Mouse (Mus musculus): ENCODE results near the gene Hecw2.

The Hecw2 gene

DNA sequence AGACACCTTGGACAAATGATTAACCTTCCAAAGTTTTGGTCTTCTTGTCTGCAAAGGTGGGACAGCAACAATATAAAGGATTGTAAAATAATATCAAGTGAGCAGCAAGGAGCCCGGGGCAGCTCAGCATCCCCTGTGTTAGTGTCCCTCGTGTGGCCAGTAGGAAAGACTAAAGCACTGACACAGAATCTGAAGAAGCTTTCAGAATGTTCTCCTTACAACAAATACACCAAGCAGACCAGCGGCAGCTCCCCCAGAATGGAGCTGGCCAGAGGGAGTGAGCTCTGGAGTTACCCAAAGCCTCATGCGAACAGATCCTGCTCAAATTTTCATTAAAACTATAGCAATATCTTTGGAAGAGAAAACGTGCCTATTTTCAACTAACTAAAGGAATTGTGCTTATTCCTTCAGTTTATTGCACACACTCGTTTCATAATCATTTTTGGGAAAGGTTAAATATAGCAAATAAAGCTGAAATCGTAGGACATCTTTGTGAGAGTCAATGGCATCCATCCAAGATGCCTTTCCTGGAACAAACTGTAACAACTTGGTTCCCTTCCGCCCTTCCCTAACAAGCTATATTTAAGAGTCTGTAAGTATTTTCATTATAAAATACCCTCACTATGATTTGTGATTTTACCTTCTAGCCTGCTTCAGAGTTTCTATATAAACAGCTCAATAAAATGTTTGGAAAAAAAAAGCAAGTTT lies 208.6 kb downstream of the Hecw2 start:
- no peak for DNase-seq (ENCODE audit: low read depth, low spot score)

DNA sequence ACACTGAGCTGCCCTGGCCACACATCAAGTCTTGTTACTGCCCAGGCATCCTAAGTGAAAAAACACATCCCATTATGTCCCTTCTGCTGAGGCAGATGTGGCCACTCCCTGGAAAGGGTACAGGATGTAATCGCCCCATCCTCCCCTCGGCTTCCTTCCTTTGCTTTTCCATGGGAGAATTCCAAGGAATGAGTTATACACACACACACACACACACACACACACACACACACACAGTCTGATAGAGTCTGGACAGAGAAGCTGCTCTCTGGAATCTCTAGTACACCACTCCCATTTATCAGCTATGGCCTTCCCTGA lies 216.5 kb downstream of the Hecw2 start:
- DNase-seq (ENCODE audit: low read depth, low spot score): no peak

DNA sequence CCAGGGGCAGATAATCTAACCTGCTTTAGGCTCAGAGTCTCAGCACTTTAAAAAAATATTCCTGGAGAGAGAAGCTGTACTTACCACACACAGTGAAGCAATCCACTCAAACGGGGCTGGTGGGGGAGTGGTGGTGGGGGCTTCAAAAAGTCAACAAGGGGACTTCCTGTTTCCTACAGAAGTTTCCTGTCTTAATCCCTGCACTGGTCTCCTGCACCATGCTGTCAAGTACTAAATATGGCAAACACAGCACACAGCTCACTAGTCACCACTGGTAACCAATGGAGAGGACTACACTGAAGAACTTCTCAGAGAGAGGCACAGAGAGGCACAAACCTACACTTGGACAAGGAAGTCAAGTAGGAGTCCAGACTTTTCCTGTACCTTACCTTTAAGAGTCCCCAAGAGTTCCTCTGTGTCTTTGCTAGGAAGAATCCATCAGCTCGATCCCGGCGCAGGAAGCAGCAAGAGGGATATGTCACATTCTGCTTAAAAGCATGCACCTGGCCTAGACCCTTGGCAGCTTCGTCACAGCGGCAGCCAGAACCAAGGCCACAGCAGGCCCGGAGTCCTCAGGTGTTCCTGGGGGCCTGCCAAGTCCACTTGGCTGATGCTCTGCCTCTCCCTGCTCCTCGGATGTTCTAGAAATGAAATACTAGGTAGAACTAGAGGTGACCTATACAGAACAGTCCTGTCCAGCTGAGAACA lies 217.0 kb downstream of the Hecw2 start:
- DNase-seq (ENCODE audit: low read depth, low spot score): no peak

DNA sequence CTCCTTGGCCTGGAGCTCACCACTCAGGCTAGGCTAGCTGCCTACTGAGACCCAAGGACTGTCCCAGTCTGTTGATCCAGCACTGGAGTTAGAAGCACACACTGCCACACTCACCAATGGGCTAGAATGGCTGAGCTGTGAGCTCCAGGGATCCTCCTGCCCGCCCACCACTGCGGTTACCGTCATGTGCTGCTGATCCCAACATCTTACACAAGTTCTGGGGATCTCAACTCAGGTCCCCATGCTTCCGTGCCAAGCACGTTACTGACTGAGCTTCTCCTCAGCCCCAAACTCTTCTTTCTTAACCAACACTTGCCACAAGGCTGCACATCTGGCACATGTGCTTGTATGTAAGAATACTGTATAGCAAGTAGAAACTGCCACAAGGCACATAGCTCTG lies 218.2 kb downstream of the Hecw2 start:
- DNase-seq (ENCODE audit: low read depth, low spot score): no peak

DNA sequence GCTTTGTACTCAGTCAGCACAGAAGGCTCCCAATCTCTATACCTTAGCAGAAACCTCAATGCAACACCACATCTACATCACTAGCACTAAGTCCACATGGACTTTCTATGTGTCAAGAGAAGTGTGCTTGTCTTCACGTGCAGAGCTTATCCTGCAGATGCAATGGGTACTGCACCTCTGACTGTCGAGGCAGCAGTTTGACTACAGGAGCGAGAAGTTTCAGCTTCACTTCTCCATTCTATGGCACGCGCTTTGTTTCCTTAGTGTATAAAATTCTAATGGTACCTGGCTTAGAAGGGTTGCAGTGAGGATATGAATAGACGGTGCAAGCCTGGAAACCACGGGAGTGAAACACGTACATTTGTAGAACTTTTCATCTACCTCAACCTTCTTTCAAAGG lies 218.9 kb downstream of the Hecw2 start:
- DNase-seq (ENCODE audit: low read depth, low spot score): no peak

DNA sequence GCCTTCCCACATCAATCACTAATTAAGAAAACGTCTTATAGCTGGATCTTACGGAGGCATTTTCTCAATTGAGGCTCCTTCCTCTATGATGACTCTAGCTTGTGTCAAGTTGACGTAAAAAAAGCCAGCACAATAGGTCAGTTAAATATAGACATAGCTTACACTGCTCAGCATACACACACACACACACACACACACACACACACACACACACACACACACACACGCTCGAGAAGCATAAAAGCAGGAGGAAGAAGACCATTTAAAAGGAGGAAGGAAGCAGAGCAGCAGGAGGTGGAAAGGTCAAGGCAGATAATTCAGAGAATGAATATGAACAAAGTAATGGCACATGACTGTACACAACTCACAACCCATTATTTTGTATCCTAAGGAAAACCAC lies 220.0 kb downstream of the Hecw2 start:
- DNase-seq (ENCODE audit: low read depth, low spot score): no peak

DNA sequence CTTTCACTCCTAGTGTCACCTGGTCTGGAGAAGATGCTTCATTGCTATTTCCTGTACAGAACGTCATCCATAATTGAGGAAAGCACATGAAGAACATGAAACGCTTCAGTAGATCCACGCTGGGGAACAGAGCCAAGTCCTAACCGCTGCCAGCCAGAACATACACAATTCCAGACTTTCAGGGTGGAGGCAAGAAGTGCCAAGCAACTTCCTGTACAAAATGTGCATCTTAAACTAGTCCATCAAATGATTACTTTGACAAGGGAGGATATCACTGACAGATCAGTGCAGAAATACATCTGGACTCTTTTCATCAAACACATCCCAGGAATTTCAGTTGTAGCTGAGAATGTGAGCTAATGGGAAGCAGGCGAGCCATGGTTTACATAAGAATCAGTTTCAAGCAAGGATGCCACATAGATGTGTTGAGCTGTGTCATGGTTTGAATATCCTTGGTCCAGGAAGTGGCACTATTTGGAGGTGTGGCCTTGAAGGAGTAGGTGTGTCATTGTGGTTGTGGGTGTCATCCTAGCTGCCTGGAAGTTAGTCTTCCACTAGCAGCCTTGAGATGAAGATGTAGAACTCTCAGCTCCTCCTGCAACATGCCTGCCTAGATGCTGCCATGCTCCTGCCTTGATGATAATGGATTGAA lies 224.5 kb downstream of the Hecw2 start:
- DNase-seq (ENCODE audit: low read depth, low spot score): peak; percentile 13

DNA sequence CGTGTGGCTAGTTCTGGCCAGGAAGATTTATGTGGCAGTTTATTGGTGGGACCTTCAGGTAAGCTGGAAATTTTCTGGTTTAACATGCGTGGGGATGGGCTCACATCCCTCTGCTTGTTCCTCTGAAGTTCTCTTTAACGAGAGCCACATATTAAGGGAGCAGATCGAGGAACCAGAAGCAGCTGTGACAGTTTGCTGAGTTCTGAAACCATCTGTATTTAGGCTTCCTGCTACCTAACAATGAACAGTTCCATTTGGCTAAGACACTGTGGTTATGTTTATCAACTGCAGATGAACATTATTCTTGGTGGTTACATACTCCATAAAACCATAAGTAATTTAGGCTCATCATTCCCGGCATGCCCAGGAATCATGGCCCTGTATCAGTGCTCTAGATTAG lies 242.6 kb downstream of the Hecw2 start:
- no peak for DNase-seq (ENCODE audit: low read depth, low spot score)

DNA sequence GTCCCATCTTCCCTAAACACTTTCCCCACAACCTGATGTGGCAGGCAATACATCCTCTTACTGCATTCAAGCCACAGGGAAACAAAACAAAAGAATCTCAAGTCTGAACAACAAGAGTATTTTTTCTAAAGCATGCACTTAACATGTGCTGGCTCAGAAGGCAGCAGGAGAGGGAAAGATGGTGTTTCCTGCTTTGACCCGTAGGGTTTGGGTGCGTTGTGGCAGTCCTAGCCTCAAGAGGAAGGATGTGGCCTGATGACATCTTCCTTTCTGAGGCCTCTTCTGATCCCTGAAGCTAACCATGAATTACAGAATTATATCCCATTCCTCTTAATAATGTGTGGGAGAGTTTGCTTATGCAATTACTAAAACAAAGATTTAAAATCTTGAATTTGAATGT lies 249.2 kb downstream of the Hecw2 start:
- no peak for DNase-seq (ENCODE audit: low read depth, low spot score)

DNA sequence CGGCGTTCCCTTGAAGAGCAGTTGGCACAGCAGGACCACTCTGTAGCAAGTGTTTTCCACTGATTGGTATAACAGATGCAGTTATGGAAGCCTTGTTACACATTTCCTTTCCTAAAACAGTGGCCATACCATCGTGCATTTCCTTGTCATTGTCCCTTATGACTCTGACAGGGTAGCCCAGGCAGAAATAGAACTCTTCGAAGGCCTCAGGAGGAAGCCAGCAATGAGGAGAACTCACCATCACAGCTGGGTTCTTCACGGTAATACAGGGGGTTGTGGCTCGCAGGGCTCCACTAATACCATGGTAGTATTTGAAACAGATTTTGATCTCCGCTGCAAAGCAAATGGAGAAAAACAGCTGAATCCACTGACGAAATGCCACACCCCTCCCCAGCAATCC lies 252.5 kb downstream of the Hecw2 start:
- DNase-seq (ENCODE audit: low read depth, low spot score): peak; percentile 26

DNA sequence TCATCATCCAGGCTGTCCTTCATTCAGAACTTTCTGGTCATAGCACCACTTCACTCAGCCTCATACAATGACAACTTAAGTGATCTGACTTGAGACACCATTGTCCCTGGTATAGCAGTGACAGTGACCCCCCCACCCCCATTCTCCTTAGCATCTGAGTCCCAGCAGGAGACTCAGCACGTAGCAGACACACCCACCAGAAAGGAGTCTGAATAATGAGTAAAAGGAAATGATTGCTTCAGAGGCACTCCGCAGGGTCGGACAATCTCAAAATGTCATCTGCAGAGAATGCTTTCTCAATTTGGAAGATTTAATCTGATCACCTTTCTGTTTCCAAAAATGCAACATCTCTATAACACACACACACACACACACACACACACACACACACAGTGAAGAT lies 253.4 kb downstream of the Hecw2 start:
- peak; percentile 29 for DNase-seq (ENCODE audit: low read depth, low spot score)

DNA sequence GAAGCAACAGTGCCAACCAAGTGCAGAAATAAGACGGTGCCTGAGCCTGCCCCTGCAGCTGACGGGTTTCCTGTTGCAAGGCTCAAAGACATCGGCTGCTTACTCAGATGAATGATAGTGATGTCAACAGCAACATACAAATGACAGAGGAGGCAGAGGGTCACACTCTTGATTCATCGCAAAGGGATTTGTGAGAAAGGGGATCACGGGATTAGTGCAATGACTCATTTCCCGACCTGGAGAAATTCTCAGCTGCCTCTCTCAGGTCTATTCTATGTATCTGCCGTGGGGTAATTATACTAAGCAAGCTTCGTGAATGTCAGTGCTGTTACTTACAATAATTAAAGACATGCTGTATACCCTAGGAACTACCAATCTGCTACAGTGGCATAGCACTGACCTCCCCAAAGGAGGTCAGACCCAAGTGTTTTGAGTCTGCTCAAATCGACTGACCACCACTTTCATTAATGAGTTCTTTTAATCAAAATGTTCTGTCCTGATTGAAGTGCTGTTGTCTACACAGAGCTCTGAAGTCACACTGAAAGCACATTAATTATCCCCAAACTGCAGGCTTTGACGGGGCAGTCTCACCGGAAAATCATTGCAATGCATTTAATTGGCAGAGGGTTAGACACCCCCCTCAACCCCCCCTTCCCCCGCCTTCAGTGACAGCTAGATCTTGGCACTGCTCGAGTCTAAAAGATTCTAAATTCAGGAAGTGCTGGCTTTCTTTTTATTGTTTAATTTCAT lies 254.5 kb downstream of the Hecw2 start:
- DNase-seq (ENCODE audit: low read depth, low spot score): no peak

DNA sequence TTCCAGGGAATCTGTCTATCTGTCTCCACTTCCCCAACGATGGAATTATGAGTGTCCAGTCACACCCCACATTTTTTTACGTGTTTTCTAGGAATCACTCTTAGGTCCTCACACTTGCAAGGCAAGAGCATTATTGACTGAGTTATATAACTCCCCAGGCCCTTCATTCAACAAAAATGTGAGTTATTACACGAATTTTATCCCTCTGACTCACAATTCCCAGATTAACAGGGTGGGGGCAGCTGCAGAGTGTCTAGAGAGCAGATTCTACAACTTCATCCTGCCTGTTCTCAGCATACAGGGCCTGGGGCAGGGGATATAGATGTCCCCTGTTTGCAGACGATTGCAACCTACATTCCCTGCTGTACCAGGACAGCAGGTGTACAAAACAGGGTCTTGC lies 255.7 kb downstream of the Hecw2 start:
- DNase-seq (ENCODE audit: low read depth, low spot score): no peak

DNA sequence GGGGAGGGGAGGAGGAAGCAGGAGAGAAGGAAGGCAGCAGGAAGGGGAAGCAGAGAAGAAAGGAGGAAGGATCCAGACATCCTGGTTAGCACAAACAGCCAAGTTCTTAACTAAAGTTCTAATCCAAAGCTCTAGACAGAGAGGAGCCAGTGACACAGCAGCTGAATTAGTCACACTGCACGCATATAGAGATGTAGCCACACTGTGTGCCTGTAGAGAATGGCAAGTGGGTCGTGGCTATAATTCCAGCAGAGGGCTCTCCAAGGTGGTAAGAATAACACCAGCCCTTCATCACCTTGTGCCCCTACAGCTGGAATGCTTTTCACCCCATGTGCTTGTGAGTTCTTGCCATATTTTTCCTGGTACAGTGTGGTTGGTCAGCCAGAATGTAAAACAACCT lies 261.7 kb downstream of the Hecw2 start:
- no peak for DNase-seq (ENCODE audit: low read depth, low spot score)

DNA sequence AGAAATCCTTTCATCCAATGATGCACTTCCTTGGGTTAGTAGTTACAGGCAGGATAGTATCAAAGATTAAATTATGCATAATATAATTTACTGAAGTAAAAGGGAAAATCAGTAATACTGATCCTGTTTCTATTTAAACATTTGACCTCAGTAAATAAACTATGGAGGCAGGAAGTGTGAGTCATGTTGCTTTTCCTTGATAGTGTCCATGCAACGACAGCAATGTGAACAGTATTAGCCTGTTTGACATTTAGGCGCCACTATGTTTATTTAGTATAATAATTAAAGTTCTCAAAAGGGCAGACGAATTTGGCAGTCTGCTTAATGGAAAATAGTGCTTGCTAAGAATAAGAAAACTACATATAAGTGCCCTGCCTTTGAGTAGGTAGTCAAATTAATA lies 263.7 kb downstream of the Hecw2 start:
- DNase-seq (ENCODE audit: low read depth, low spot score): no peak

DNA sequence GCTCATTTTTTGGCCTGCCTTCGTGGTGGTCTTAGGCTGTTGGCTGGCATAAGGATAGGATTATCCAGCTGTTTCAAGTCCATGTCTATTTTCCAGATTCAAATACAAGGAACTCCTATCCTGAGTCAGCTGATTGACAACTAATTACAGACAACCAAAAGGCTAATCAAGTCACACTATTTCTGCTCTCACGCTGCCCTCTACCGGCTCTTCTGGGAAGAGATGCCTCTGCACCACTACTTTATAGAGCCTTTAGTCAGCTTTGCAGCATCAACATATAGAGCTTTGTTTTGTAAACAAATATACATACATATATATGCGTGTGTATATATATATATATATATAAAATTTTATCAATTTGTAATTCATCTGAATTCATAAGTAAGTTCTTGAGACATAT lies 267.4 kb downstream of the Hecw2 start:
- peak; percentile 42 for DNase-seq (ENCODE audit: low read depth, low spot score)

DNA sequence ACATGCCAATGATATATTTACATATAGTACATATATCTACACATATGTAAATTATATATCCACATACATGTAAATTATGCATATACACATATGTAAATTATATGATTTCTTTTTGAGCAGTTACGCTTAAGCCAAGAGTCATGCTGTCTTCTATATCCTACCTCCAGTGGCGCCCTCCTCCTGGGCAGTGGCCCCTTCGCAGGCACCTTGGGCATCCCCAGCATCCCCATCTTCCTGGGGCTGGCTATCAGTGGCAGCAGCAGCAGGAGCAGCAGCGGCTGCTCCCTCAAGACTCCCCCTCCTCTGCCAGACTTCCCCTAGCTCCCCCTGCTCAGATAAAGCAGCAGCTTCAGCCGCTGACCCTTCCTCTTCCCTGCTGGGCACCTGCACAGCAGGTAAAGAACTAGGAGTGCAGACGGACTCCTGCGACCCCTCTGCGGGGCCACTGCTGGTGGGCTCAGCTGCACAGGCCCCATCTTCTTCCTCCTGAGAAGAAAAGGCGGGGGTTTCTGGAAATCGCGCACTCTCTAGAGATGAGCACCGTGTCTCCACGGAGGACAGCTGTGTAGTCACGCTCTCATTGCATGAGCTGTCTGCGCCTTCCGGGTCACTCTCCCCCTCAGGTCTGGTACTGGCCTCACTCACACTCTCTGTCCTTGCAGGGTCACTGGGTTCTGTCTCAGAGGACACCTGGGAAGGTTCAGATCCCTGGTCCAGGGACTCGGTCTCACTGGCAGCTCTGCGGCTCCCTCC lies 269.6 kb downstream of the Hecw2 start:
- no peak for DNase-seq (ENCODE audit: low read depth, low spot score)

DNA sequence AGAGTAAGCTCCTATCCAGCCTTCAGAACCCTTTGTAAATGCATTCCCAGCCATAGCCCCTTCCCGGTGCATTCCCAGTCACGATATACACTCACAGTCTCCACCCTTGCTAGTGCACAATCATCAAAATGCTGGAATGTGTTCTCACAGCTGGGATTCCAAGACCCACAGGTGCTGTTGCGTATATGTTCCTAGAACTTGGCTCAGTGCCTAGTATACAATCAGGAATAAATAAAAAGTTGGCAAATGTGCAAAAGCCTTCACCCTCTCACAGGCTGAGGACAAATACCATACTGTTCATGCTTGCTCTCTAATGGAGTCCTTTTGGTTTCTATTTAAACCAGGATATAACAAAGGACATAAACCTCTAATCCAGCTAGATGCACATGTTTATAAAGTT lies 283.1 kb downstream of the Hecw2 start:
- DNase-seq (ENCODE audit: low read depth, low spot score): no peak

DNA sequence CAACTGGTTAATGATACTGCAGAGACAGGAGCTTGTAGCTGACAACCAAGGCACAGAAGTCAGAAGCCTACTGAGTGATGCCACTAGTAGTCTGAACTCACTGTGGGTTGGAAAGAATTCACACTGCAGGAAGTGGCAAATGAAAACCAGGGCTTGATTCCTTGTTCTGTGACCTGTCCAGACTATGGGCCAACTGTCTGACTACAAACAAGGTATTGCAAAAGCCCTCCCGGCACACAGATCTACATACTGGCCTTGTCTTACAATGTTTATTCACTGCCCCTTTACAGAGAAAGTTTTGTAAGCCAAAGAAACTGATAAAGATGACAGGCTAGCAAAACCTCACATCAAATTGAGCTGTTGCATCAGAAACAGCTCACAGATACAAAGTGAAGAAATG lies 284.7 kb downstream of the Hecw2 start:
- no peak for DNase-seq (ENCODE audit: low read depth, low spot score)

DNA sequence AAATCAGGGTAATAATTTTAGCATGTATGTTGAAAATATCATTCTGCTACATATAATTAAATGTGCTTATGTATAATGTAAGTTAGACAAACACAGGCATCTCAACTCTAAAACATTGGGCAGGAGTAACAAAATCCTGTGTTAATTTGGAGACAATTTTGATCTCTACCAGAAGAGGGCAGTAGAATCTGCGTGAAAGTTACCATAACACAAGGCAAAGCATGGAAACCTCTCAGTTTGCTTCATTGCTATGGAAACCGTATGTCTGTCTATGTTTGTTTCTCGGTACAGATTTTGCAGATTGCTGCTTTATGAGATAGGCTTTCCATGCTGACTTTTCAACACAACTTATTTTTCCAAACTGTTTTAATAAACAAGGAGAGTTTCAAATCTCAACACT lies 285.9 kb downstream of the Hecw2 start:
- DNase-seq (ENCODE audit: low read depth, low spot score): peak; percentile 75

DNA sequence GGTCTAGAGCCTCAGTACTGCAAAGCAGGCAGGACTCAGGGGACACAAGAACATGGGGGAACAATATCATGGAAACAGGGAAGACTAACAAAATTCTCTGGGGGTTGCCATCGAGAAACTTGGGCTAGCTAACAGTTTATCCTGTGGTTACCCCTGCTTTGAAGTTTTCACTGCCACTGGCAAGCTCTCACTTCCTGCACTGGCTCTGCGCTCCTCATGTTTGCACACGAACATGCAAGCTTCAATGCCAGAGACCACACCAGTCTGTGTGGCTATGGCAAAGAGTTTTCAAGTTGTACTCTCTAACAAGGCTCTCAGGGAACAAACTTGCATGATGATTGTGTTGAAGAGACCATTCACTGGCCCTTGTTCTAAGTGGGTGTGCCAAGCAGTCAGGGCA lies 288.8 kb downstream of the Hecw2 start:
- DNase-seq (ENCODE audit: low read depth, low spot score): no peak

DNA sequence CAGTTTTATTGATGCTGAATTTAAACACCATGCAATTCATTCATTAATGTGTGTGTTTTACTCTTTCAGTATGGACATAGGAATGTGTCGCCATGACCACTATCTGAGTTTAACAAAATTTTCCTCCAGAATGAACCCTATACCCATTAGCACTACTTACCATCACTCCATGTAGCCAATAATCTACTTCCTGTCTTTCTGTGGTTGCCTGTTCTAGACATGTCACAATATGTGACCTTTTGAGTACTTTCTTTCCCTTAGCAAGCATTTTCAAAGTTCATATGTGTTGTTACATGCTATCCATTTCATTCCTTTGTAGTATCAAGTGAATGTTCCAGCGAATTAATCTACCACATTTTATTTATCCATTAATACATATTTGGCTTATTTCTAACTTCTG lies 294.6 kb downstream of the Hecw2 start:
- no peak for DNase-seq (ENCODE audit: low read depth, low spot score)

Data from R1 (cell line).